Mouse (Mus musculus) heart, postnatal 14 days (tissue): ENCODE data around the gene Mon1a. TPM values are rescaled to one million over a fixed set of nuclear protein-coding genes. Genes with fewer than 3 reads are reported as not detected.

Experiments used
- DNase-seq, 2 experiments: peaks; one replicate each; pipeline ENCODE4 v3.0.0; 2021 to 2022
- intact Hi-C: fragments of 180-260 bp; cut with DNase I; formaldehyde crosslinking; loops from one replicate; pipeline ENCODE4 v1.15.1; 2025
- total RNA-seq, 2 experiments: library from RNA; stranded (reverse); gene quantifications; 2 replicates each; pipeline ENCODE4 v1.2.3; 2021

Gene Mon1a
- total RNA-seq, 2 experiments from 2014 or later = 10.1 to 10.8 TPM

- DNase-seq = no peak
- intact Hi-C loops = no loop called here
Observed at GRCm38 (mm10) chr9:107936215-107936822, 48.4 kb downstream of the Mon1a start.

GRCm38 (mm10) chr9:107936831-107937230 is 48.9 kb downstream of the Mon1a start:
- intact Hi-C loops = no loop called here
- DNase-seq = no peak

GRCm38 (mm10) chr9:107947241-107948194 is 59.6 kb downstream of the Mon1a start:
- intact Hi-C loops = no loop called here
- no peak for DNase-seq

GRCm38 (mm10) chr9:107949184-107949921 is 61.4 kb downstream of the Mon1a start:
- DNase-seq = no peak
- intact Hi-C loops = no loop called here

- no peak for DNase-seq
- intact Hi-C loops = loop anchor here (2.0 kb wide), 1 partner anchor 43 kb away; the partner anchor contains the start of gene Mst1r
Observed at GRCm38 (mm10) chr9:107949922-107950235, 61.9 kb downstream of the Mon1a start, which contains the start of gene Traip. TSS of gene Traip (plus strand) at chr9:107950136.

- intact Hi-C loops = loop anchor here (2.0 kb wide), 1 partner anchor 44 kb away; the partner anchor contains the start of gene Mst1r
Observed at GRCm38 (mm10) chr9:107950460-107951355, 62.8 kb downstream of the Mon1a start.

More at GRCm38 (mm10) chr9:107950460-107951355, 62.8 kb downstream of the Mon1a start:
- peak; percentile 90 to 94 for DNase-seq

Other genes with a start within 250 kb of the Mon1a start
- gene Slc38a3, start 218.6 kb upstream of the Mon1a start, total RNA-seq = 10 to 100 TPM; 48.6 to 53.3 TPM
- gene Gnat1, start 208.4 kb upstream of the Mon1a start, total RNA-seq = not detected
- gene Sema3f, start 177.7 kb upstream of the Mon1a start, total RNA-seq = 10 to 100 TPM; 17.7 to 18.0 TPM
- 10 to 100 TPM; 74.1 to 76.9 TPM for gene Rbm5, start 117.2 kb upstream of the Mon1a start, total RNA-seq
- 10 to 100 TPM; 33.1 to 35.1 TPM for gene Rbm6, start 14.9 kb upstream of the Mon1a start, total RNA-seq
- gene Mst1r, start 18.7 kb downstream of the Mon1a start, total RNA-seq = 1 to 10 TPM; 2.8 to 3.0 TPM
- gene Actl11, start 40.3 kb downstream of the Mon1a start, total RNA-seq = not detected
- gene Camkv, start 47.5 kb downstream of the Mon1a start, total RNA-seq = under 1 TPM in 1 of 2 experiments, not detected in 1; 0.27 TPM
- gene Traip, start 62.0 kb downstream of the Mon1a start, total RNA-seq = 1 to 10 TPM; 1.2 to 1.8 TPM
- gene Uba7, start 87.4 kb downstream of the Mon1a start, total RNA-seq = 10 to 100 TPM; 13.8 to 19.6 TPM
- gene Gm20661, start 94.9 kb downstream of the Mon1a start, total RNA-seq = under 1 TPM; 0.61 to 0.65 TPM
- gene Inka1, start 97.7 kb downstream of the Mon1a start, total RNA-seq = 10 to 100 TPM; 11.1 to 12.7 TPM
- 1 to 10 TPM; 2.4 to 2.7 TPM for gene Cdhr4, start 104.3 kb downstream of the Mon1a start, total RNA-seq
- under 1 TPM; 0.50 to 0.98 TPM for gene Gm20662, start 108.2 kb downstream of the Mon1a start, total RNA-seq
- gene Ip6k1, start 114.3 kb downstream of the Mon1a start, total RNA-seq = 10 to 100 TPM; 50.7 to 56.7 TPM
- 10 to 100 TPM in 1 of 2 experiments, 1 to 10 TPM in 1; 9.2 to 11.4 TPM for gene Gmppb, start 161.1 kb downstream of the Mon1a start, total RNA-seq
- 1 to 10 TPM; 1.4 to 1.9 TPM for gene Amigo3, start 165.0 kb downstream of the Mon1a start, total RNA-seq
- gene Mst1, start 192.3 kb downstream of the Mon1a start, total RNA-seq = under 1 TPM in 1 of 2 experiments, not detected in 1; 0.38 TPM
- gene Rnf123, start 195.2 kb downstream of the Mon1a start, total RNA-seq = 10 to 100 TPM; 85.3 to 92.6 TPM
- gene Apeh, start 206.5 kb downstream of the Mon1a start, total RNA-seq = 10 to 100 TPM; 36.4 to 41.8 TPM